In the genomic region with DNA sequence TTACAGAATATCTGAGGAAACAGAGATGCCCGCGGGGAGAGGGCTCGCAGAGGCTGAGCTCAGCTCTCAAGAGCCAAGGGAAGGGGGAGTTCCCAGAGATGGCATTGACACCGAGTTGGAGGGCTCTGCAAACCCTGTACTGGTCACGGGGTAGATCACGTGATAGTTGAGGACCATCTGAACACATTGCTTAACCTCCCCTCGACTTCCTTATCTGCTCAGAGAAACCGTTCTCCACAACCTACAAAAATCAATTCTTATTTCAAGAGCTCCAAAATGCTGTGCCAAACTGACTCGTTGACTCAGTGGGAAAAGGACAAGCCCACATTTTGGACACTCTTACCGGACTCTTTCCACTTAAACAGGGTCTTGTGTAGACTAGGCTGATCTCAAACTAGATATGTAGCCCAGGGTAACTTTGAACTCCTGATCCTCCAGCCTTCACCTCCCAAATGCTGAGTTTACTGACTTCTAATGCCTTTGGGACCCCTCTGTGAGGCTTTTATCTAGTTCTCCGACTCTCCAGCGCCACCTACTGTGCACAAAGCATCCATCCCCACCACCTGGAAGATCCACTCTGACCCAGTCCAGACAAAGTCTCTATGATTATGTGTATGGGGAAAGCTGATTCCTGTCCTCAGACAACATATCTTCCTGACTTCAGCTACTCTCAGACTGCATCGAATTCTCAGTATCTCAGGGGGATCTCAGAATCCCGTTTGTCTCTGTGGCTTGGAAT, we compare ENCODE assay signal across 10 mouse cellular contexts. TPM values are rescaled to one million over a fixed set of nuclear protein-coding genes. Genes with fewer than 3 reads are reported as not detected.
DNase-seq lines count a peak whose midpoint lies in the region; ATAC-seq and TF ChIP-seq lines count a peak whose summit lies in the region.
"Had no signal": no experiment of that assay in that cellular context is flagged by ENCODE, and none has a peak within 500 bp of the region (broad histone marks: within the 10 kb centered on the region; RNA-seq: fewer than 3 reads in every experiment).

No protein-coding gene starts in this region.

- H3K36me3 ChIP-seq in heart, embryonic 11.5 days (ENCODE audit: control insufficient read depth, insufficient read depth, low read length) = no peaks in the 10 kb centered on the region
- no peaks in the 10 kb centered on the region for H3K36me3 ChIP-seq in CH12.LX (replicated peaks in 1 of 2; ENCODE audit: control insufficient read depth in 1 of 2, insufficient read depth in 1 of 2, low read length in 1 of 2)
- H3K36me3 ChIP-seq in midbrain, embryonic 14.5 days (ENCODE audit: control insufficient read depth, insufficient read depth, low read length) = no peaks in the 10 kb centered on the region
- H3K36me3 ChIP-seq in thymus, adult 2 months (ENCODE audit: control insufficient read depth, insufficient read depth, low read length) = no peaks in the 10 kb centered on the region
- H3K36me3 ChIP-seq: embryonic facial prominence, embryonic 15.5 days had no signal

- no peaks in the 10 kb centered on the region for H3K4me1 ChIP-seq in heart, embryonic 11.5 days (ENCODE audit: control insufficient read depth, insufficient read depth, low read length)
- peaks cover 13 to 33% of the 10 kb centered on the region in 2 experiments for H3K4me1 ChIP-seq in CH12.LX (ENCODE audit: control insufficient read depth in 1 of 2, insufficient read depth in 2 of 2)
- no peaks in the 10 kb centered on the region for H3K4me1 ChIP-seq in midbrain, embryonic 14.5 days (ENCODE audit: control insufficient read depth, insufficient read depth, low read length)
- no peaks in the 10 kb centered on the region for H3K4me1 ChIP-seq in thymus, adult 2 months (replicated peaks; ENCODE audit: control insufficient read depth, insufficient read depth, low read length)
- H3K4me1 ChIP-seq: embryonic facial prominence, embryonic 15.5 days had no signal

- peak; percentile 64 to 74 for DNase-seq in heart, postnatal 14 days
- peak; percentile 62 for DNase-seq in CH12.LX (ENCODE audit: extremely low read depth)
- peak; percentile 54 for DNase-seq in brain, adult 2 months (ENCODE audit: low read depth, low spot score)
- DNase-seq in frontal cortex, postnatal 36 days (ENCODE audit: low spot score in 2 of 2) = peak; percentile 30 to 39
- peak; percentile 80 to 81 for DNase-seq in kidney, postnatal 4 days
- peak; percentile 81 for DNase-seq in midbrain, embryonic 14.5 days
- DNase-seq in thymus, adult 2 months = peak; percentile 62

- H3K27ac ChIP-seq in heart, embryonic 11.5 days (ENCODE audit: low read depth, low read length) = no peak overlapping the region
- H3K27ac ChIP-seq in CH12.LX (ENCODE audit: insufficient read depth, low read depth) = no peak overlapping the region
- no peak overlapping the region for H3K27ac ChIP-seq in midbrain, embryonic 14.5 days (replicated peaks; ENCODE audit: low read depth, low read length)
- no peak overlapping the region for H3K27ac ChIP-seq in thymus, adult 2 months (ENCODE audit: control insufficient read depth, insufficient read depth, low read length)
- H3K27ac ChIP-seq: embryonic facial prominence, embryonic 15.5 days had no signal

- no peak overlapping the region for H3K4me3 ChIP-seq in heart, embryonic 11.5 days (ENCODE audit: low read depth, low read length)
- H3K4me3 ChIP-seq in CH12.LX (replicated peaks in 1 of 3; ENCODE audit: low read depth in 2 of 3, low read length in 2 of 3, poor library complexity in 1 of 3) = no peak overlapping the region
- no peak overlapping the region for H3K4me3 ChIP-seq in midbrain, embryonic 14.5 days (replicated peaks; ENCODE audit: low read depth, low read length)
- H3K4me3 ChIP-seq in thymus, adult 2 months (ENCODE audit: control insufficient read depth, insufficient read depth, low read length) = no peak overlapping the region
- H3K4me3 ChIP-seq: embryonic facial prominence, embryonic 15.5 days had no signal

- TF ChIP-seq CTCF in CH12.LX (conservative IDR thresholded peaks at IDR 0.05 in 1 of 2, IDR thresholded peaks at IDR 0.05 in 1 of 2; ENCODE audit: low read depth in 2 of 2, low read length in 2 of 2) = peak; percentile 77 to 87
- no peak for TF ChIP-seq CTCF in thymus, adult 2 months (IDR thresholded peaks at IDR 0.05; ENCODE audit: borderline replicate concordance, control insufficient read depth, extremely low read depth, insufficient read depth, low read length, poor library complexity)

- no peaks in the 10 kb centered on the region for H3K9me3 ChIP-seq in heart, embryonic 11.5 days (replicated peaks; ENCODE audit: control insufficient read depth, low read length)
- H3K9me3 ChIP-seq in CH12.LX (replicated peaks; ENCODE audit: low read length) = no peaks in the 10 kb centered on the region
- no peaks in the 10 kb centered on the region for H3K9me3 ChIP-seq in midbrain, embryonic 14.5 days (ENCODE audit: control insufficient read depth, low read length)
- H3K9me3 ChIP-seq: embryonic facial prominence, embryonic 15.5 days had no signal

- H3K79me2 ChIP-seq in CH12.LX (replicated peaks; ENCODE audit: control insufficient read depth, extremely low read depth, insufficient read depth, poor library complexity, severe bottlenecking) = no peaks in the 10 kb centered on the region

- no peak overlapping the region for H3K4me2 ChIP-seq in heart, embryonic 11.5 days
- no peak overlapping the region for H3K4me2 ChIP-seq in CH12.LX (ENCODE audit: insufficient read depth, low read depth, poor library complexity, severe bottlenecking)
- H3K4me2 ChIP-seq in midbrain, embryonic 14.5 days (ENCODE audit: low read length) = no peak overlapping the region
- H3K4me2 ChIP-seq: embryonic facial prominence, embryonic 15.5 days had no signal

- no peak overlapping the region for H3K9ac ChIP-seq in heart, embryonic 11.5 days (ENCODE audit: low read depth, low read length)
- no peak overlapping the region for H3K9ac ChIP-seq in CH12.LX (ENCODE audit: insufficient read depth, low read depth)
- no peak overlapping the region for H3K9ac ChIP-seq in midbrain, embryonic 14.5 days (replicated peaks; ENCODE audit: low read length)
- H3K9ac ChIP-seq: embryonic facial prominence, embryonic 15.5 days had no signal

- dilution Hi-C loops in CH12.LX (cut with MboI; ENCODE audit: extremely low pct_ligation_motif_present, extremely low pct_unique_long_range_greater_than_20kb, low sequenced_read_pairs) = no loop called here

- no peak for TF ChIP-seq POLR2A in CH12.LX (IDR thresholded peaks at IDR 0.05; ENCODE audit: low read depth, low read length)
- TF ChIP-seq POLR2A in thymus, adult 2 months (IDR thresholded peaks at IDR 0.05; ENCODE audit: control insufficient read depth, extremely low read depth, insufficient read depth, low read length, poor library complexity) = no peak

- 50% methylated on average over 14 of the region's 14 CpGs for WGBS in heart, embryonic 11.5 days (ENCODE audit: insufficient replicate concordance)
- 61% methylated on average over 14 of the region's 14 CpGs for WGBS in midbrain, embryonic 14.5 days
- 53% methylated on average over 14 of the region's 14 CpGs for WGBS in thymus, adult 2 months

- TF ChIP-seq RAD21 in CH12.LX (IDR thresholded peaks at IDR 0.05; ENCODE audit: low read depth, low read length) = peak; percentile 81

- ATAC-seq in heart, embryonic 11.5 days (replicated peaks; ENCODE audit: insufficient number of reproducible peaks, low FRiP score, low TSS enrichment) = no peak
- ATAC-seq in midbrain, embryonic 14.5 days (ENCODE audit: low FRiP score, low TSS enrichment) = no peak

- TF ChIP-seq EP300 in CH12.LX (IDR thresholded peaks at IDR 0.05; ENCODE audit: low read length) = no peak

- H3K27me3 ChIP-seq in heart, embryonic 11.5 days (ENCODE audit: control insufficient read depth, insufficient read depth, low read length) = no peaks in the 10 kb centered on the region
- no peaks in the 10 kb centered on the region for H3K27me3 ChIP-seq in CH12.LX (replicated peaks)
- H3K27me3 ChIP-seq in midbrain, embryonic 14.5 days (ENCODE audit: control insufficient read depth, insufficient read depth, low read length) = no peaks in the 10 kb centered on the region
- H3K27me3 ChIP-seq in thymus, adult 2 months (ENCODE audit: control insufficient read depth, insufficient read depth, low read length) = no peaks in the 10 kb centered on the region
- H3K27me3 ChIP-seq: embryonic facial prominence, embryonic 15.5 days had no signal

- intact Hi-C loops in heart, postnatal 14 days (cut with DNase I) = loop anchor here (5.0 kb wide), 1 partner anchor 67 kb away; no protein-coding TSS in a partner anchor

- in situ Hi-C loops in CH12.LX (cut with MboI; ENCODE audit: low pct_ligation_motif_present, low pct_unique_long_range_greater_than_20kb, low sequenced_read_pairs) = loop anchor here (5.0 kb wide), 1 partner anchor 67 kb away; no protein-coding TSS in a partner anchor

TF ChIP-seq in CH12.LX, 34 proteins besides CTCF, POLR2A, EP300 and RAD21 (continues in another document):
- TF ChIP-seq TBP (conservative IDR thresholded peaks at IDR 0.05; ENCODE audit: low read depth, low read length) (no peak), USF1 (IDR thresholded peaks at IDR 0.05; ENCODE audit: low read depth, low read length) (no peak), TCF12 (IDR thresholded peaks at IDR 0.05; ENCODE audit: low read depth, low read length) (no peak; the same call in 1 of the 2 replicates), E2F4 (IDR thresholded peaks at IDR 0.05; ENCODE audit: insufficient replicate concordance, low read depth, low read length) (no peak), POLR2AphosphoS2 (IDR thresholded peaks at IDR 0.05; ENCODE audit: low read depth, low read length) (no peak), ZKSCAN1 (IDR thresholded peaks at IDR 0.05; ENCODE audit: borderline replicate concordance, low read depth, low read length) (no peak), NRF1 (IDR thresholded peaks at IDR 0.05; ENCODE audit: low read depth, low read length) (no peak), MAFK (IDR thresholded peaks at IDR 0.05; ENCODE audit: insufficient replicate concordance, low read length) (no peak), UBTF (IDR thresholded peaks at IDR 0.05; ENCODE audit: low read depth, low read length) (no peak)

RNA-seq across cellular contexts. Expression of a gene that starts 18.9 kb away (rescaled TPM):
- total RNA-seq in heart, postnatal 14 days (2021) = 1 to 10 TPM; 7.4 TPM
- polyA plus RNA-seq in heart, embryonic 11.5 days (2014; fragmentation: Nextera tagmentation; extraction: Ambion mirVana) = not detected in 2 replicates
- total RNA-seq in CH12.LX (2012; rRNA removed) (not detected in 2 replicates), CH12.LX (2014; rRNA removed) (not detected in 2 replicates)
- not detected in 2 replicates for polyA plus RNA-seq in CH12.LX (2012; ENCODE audit: insufficient read length, low read depth)
- 1.00 and 1.1 TPM in 2 replicates for polyA plus RNA-seq in midbrain, embryonic 14.5 days (2014; fragmentation: Nextera tagmentation; extraction: Ambion mirVana)
- polyA plus RNA-seq in thymus, adult 2 months (2012; rRNA removed) = 0.36 and 3.0 TPM in 2 replicates
- polyA plus RNA-seq: embryonic facial prominence, embryonic 15.5 days; liver, embryonic 16.5 days had no signal

RNA-seq across cellular contexts. Expression of a gene that starts 23.5 kb away (rescaled TPM):
- 100 to 1,000 TPM; 130 to 137 TPM for total RNA-seq in heart, postnatal 14 days (2021)
- 3.8 and 5.7 TPM in 2 replicates for polyA plus RNA-seq in heart, embryonic 11.5 days (2014; fragmentation: Nextera tagmentation; extraction: Ambion mirVana)
- total RNA-seq in CH12.LX (2012; rRNA removed) = 4.7 and 6.7 TPM in 2 replicates
- 5.3 and 6.1 TPM in 2 replicates for total RNA-seq in CH12.LX (2014; rRNA removed)
- 6.9 and 7.5 TPM in 2 replicates for polyA plus RNA-seq in CH12.LX (2012; ENCODE audit: insufficient read length, low read depth)
- 21.0 and 27.1 TPM in 2 replicates for polyA plus RNA-seq in midbrain, embryonic 14.5 days (2014; fragmentation: Nextera tagmentation; extraction: Ambion mirVana)
- 24.2 and 24.3 TPM in 2 replicates for polyA plus RNA-seq in thymus, adult 2 months (2012; rRNA removed)
